ENCODE assay signal across 19 mouse cellular contexts in the genomic region with DNA sequence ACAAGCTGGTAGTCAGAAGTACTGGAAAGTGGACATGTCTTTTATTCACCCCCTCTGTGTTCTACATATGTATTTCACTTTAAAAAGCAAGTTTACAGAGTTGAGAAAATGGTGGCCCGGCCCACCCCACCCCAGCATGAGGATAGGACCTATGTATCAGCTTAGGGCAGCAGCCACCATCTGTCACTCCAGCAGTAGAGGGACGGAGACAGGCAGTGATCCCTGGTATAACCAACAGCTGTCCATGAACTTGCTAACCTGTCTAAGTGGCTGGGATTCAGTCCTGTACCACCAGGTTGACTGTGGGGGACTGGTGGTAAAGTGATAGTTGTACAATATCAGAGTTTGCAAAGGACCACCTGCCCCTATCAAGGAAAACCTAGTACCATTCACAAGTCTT.
"Had no signal": no experiment of that assay in that cellular context is flagged by ENCODE, and none has a peak within 500 bp of the region (broad histone marks: within the 10 kb centered on the region; RNA-seq: fewer than 3 reads in every experiment).

No protein-coding gene starts in this region.

- H3K9ac ChIP-seq: liver, embryonic 14.5 days; lung, embryonic 14.5 days; midbrain, embryonic 12.5 days; neural tube, embryonic 13.5 days; neural tube, embryonic 15.5 days had no signal

- ATAC-seq: midbrain, embryonic 16.5 days had no signal

- DNase-seq: lung, adult 18-20 months; lung, postnatal 10 days; lung, postnatal 4 days; midbrain, embryonic 14.5 days; retina, postnatal 1 day; right cerebral cortex, adult 18-20 months; right cerebral cortex, postnatal 25 days; right cerebral cortex, postnatal 4 days; spleen, adult 18-20 months; thymus, adult 18-20 months; thymus, postnatal 14 days; thymus, postnatal 36 days had no signal

- H3K4me3 ChIP-seq: midbrain, embryonic 12.5 days; neural tube, embryonic 13.5 days; neural tube, embryonic 15.5 days had no signal

- H3K4me2 ChIP-seq: midbrain, embryonic 12.5 days; neural tube, embryonic 15.5 days had no signal

- H3K27me3 ChIP-seq: midbrain, embryonic 12.5 days; neural tube, embryonic 13.5 days; neural tube, embryonic 15.5 days had no signal

- H3K27ac ChIP-seq: liver, embryonic 14.5 days; midbrain, embryonic 10.5 days; midbrain, embryonic 12.5 days; neural tube, embryonic 13.5 days; neural tube, embryonic 15.5 days had no signal

- H3K9me3 ChIP-seq: midbrain, embryonic 10.5 days; midbrain, embryonic 12.5 days; neural tube, embryonic 13.5 days; neural tube, embryonic 15.5 days had no signal
